ENCODE assay signal across 8 mouse cellular contexts in the genomic region with DNA sequence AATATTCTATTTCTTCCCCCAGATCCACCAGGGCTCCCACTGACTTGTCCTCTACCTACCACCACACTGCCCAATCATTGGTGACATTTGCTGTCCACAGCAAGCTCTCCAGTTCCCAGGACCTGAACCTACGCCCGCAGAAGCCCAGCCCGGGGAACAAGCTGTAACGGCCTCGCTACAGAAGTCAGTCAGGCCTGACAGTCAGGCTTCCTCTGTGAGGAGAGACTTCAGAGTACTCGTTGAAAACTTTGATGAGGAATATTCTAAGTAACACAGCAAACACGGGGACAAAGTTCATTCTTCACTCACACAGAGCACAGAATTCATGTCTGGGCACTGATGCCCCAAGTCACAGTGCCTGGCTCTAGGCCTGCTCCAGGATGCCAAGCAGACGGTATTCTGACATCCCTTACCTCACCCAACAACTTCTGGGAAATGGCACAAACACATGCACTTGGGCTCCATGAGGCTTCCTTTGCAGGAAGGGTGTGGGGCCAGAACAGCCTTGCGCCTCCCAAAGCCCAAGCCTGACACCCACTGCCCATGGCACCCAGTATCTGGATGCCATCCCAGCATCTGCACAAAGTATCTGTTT.
"Had no signal": no experiment of that assay in that cellular context is flagged by ENCODE, and none has a peak within 500 bp of the region (broad histone marks: within the 10 kb centered on the region; RNA-seq: fewer than 3 reads in every experiment).

No protein-coding gene starts in this region.

- H3K27ac ChIP-seq: left cerebral cortex, adult 2 months; liver, embryonic 14.5 days; midbrain, embryonic 12.5 days had no signal

- ATAC-seq: intestine, postnatal 0 days had no signal

- H3K9ac ChIP-seq: liver, embryonic 14.5 days; midbrain, embryonic 12.5 days had no signal

- DNase-seq: liver; lung, adult 18-20 months; right cerebral cortex, postnatal 14 days; thymus, postnatal 25 days had no signal

- H3K4me1 ChIP-seq: midbrain, embryonic 12.5 days had no signal

- H3K9me3 ChIP-seq: midbrain, embryonic 12.5 days had no signal

- H3K27me3 ChIP-seq: midbrain, embryonic 12.5 days had no signal

- H3K4me2 ChIP-seq: midbrain, embryonic 12.5 days had no signal

- H3K4me3 ChIP-seq: left cerebral cortex, adult 2 months; midbrain, embryonic 12.5 days had no signal
